ENCODE assay signal across 8 mouse cellular contexts in the genomic region with DNA sequence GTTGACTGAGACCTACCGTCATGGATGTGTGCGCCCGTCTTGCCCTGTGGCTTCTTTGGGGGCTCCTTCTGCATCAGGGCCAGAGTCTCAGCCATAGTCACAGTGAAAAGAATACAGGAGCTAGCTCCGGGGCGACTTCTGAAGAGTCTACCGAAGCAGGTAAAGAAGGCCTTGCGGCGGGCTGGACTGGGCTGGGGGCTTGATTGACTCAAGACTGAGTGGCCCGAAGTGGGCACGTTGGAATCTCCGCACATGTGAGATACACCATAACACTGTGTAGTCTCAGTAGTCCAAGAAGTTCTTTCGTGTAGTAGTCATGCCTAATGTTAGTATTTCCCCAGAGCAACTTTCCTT. TPM values are rescaled to one million over a fixed set of nuclear protein-coding genes. Genes with fewer than 3 reads are reported as not detected.
A peak's percentile ranks its signal among the peaks of the same experiment; 100 is the strongest.
DNase-seq lines count a peak whose midpoint lies in the region; ATAC-seq and TF ChIP-seq lines count a peak whose summit lies in the region.

No protein-coding gene starts in this region.

- H3K4me3 ChIP-seq in lung, embryonic 14.5 days (ENCODE audit: low read depth, low read length), result peak overlapping the region; percentile 79
- H3K4me3 ChIP-seq in embryonic facial prominence, embryonic 14.5 days (ENCODE audit: low read depth, low read length), result peak overlapping the region; percentile 87
- H3K4me3 ChIP-seq in intestine, embryonic 16.5 days (ENCODE audit: low read length), result peak overlapping the region; percentile 85
- peak overlapping the region; percentile 81 for H3K4me3 ChIP-seq in neural tube, embryonic 14.5 days (ENCODE audit: low read depth, low read length)

- H3K27me3 ChIP-seq in lung, embryonic 14.5 days (ENCODE audit: insufficient read depth, low read length), result no peaks in the 10 kb centered on the region
- H3K27me3 ChIP-seq in embryonic facial prominence, embryonic 14.5 days (replicated peaks; ENCODE audit: control insufficient read depth, insufficient read depth, low read length), result no peaks in the 10 kb centered on the region
- no peaks in the 10 kb centered on the region for H3K27me3 ChIP-seq in intestine, embryonic 16.5 days (replicated peaks; ENCODE audit: control insufficient read depth, insufficient read depth, low read length)
- peaks cover 9% of the 10 kb centered on the region; the same call in 1 of the 2 replicates for H3K27me3 ChIP-seq in neural tube, embryonic 14.5 days (ENCODE audit: control insufficient read depth, insufficient read depth, low read length)

- no peaks in the 10 kb centered on the region for H3K9me3 ChIP-seq in lung, embryonic 14.5 days (ENCODE audit: low read depth, low read length)
- no peaks in the 10 kb centered on the region for H3K9me3 ChIP-seq in embryonic facial prominence, embryonic 14.5 days (ENCODE audit: control insufficient read depth, low read length)
- no peaks in the 10 kb centered on the region for H3K9me3 ChIP-seq in intestine, embryonic 16.5 days (ENCODE audit: control insufficient read depth, low read length)
- H3K9me3 ChIP-seq in neural tube, embryonic 14.5 days (ENCODE audit: control insufficient read depth, low read length), result no peaks in the 10 kb centered on the region

- WGBS in lung, embryonic 14.5 days, result 9% methylated on average over 12 of the region's 12 CpGs
- 10% methylated on average over 12 of the region's 12 CpGs for WGBS in embryonic facial prominence, embryonic 14.5 days
- 6% methylated on average over 12 of the region's 12 CpGs for WGBS in intestine, embryonic 16.5 days
- 5% methylated on average over 12 of the region's 12 CpGs for WGBS in neural tube, embryonic 14.5 days

- ATAC-seq in lung, embryonic 14.5 days (ENCODE audit: insufficient read depth), result no peak
- no peak for ATAC-seq in embryonic facial prominence, embryonic 14.5 days (ENCODE audit: low read depth)
- no peak; the same call in none of the 2 replicates for ATAC-seq in intestine, embryonic 16.5 days
- no peak; the same call in 1 of the 2 replicates for ATAC-seq in neural tube, embryonic 14.5 days (ENCODE audit: low read depth)
- no peak for ATAC-seq in inflammation-experienced regulatory T-cells, adult 6 months

- no peak for DNase-seq in lung, embryonic 14.5 days
- no peak for DNase-seq in lung, postnatal 14 days
- DNase-seq in embryonic facial prominence, embryonic 14.5 days (ENCODE audit: low spot score), result no peak
- no peak for DNase-seq in layer of hippocampus, adult 9-10 months (ENCODE audit: low spot score)
- no peak for DNase-seq in embryo, embryonic 10.5 days (ENCODE audit: low spot score)

- H3K9ac ChIP-seq in lung, embryonic 14.5 days, result peak overlapping the region; percentile 71
- H3K9ac ChIP-seq in embryonic facial prominence, embryonic 14.5 days (ENCODE audit: low read depth, low read length), result peak overlapping the region; percentile 73
- peak overlapping the region; percentile 79 for H3K9ac ChIP-seq in intestine, embryonic 16.5 days (ENCODE audit: low read depth, low read length)
- peak overlapping the region; percentile 66 for H3K9ac ChIP-seq in neural tube, embryonic 14.5 days (replicated peaks; ENCODE audit: low read depth, low read length)

- no peaks in the 10 kb centered on the region for H3K4me1 ChIP-seq in lung, embryonic 14.5 days (ENCODE audit: insufficient read depth)
- H3K4me1 ChIP-seq in embryonic facial prominence, embryonic 14.5 days (ENCODE audit: control insufficient read depth, insufficient read depth, low read length), result peaks cover 26% of the 10 kb centered on the region
- H3K4me1 ChIP-seq in intestine, embryonic 16.5 days (ENCODE audit: control insufficient read depth, insufficient read depth, low read length), result peaks cover 12% of the 10 kb centered on the region
- 0 out of 2 replicates have a peak, but pooled peaks cover 6% of the 10 kb centered on the region for H3K4me1 ChIP-seq in neural tube, embryonic 14.5 days (ENCODE audit: control insufficient read depth, insufficient read depth, low read length)

- no peak for TF ChIP-seq CTCF in lung, embryonic 14.5 days (IDR thresholded peaks at IDR 0.05; ENCODE audit: low read depth)

- H3K4me2 ChIP-seq in lung, embryonic 14.5 days, result peak overlapping the region; percentile 95
- peak overlapping the region; percentile 91 for H3K4me2 ChIP-seq in embryonic facial prominence, embryonic 14.5 days (ENCODE audit: low read depth, low read length)
- peak overlapping the region; percentile 73 for H3K4me2 ChIP-seq in intestine, embryonic 16.5 days (ENCODE audit: low read depth, low read length)
- H3K4me2 ChIP-seq in neural tube, embryonic 14.5 days (ENCODE audit: low read depth, low read length), result peak overlapping the region; percentile 95

- H3K36me3 ChIP-seq in lung, embryonic 14.5 days (ENCODE audit: insufficient read depth), result no peaks in the 10 kb centered on the region
- no peaks in the 10 kb centered on the region for H3K36me3 ChIP-seq in embryonic facial prominence, embryonic 14.5 days (ENCODE audit: control insufficient read depth, insufficient read depth, low read length)
- no peaks in the 10 kb centered on the region for H3K36me3 ChIP-seq in intestine, embryonic 16.5 days (ENCODE audit: control insufficient read depth, insufficient read depth, low read length)
- H3K36me3 ChIP-seq in neural tube, embryonic 14.5 days (ENCODE audit: control insufficient read depth, insufficient read depth, low read length), result no peaks in the 10 kb centered on the region

- H3K27ac ChIP-seq in lung, embryonic 14.5 days (ENCODE audit: low read depth), result no peak overlapping the region
- no peak overlapping the region for H3K27ac ChIP-seq in embryonic facial prominence, embryonic 14.5 days (replicated peaks; ENCODE audit: low read depth, low read length)
- H3K27ac ChIP-seq in intestine, embryonic 16.5 days (ENCODE audit: low read length), result no peak overlapping the region
- no peak overlapping the region for H3K27ac ChIP-seq in neural tube, embryonic 14.5 days (ENCODE audit: low read depth, low read length)

RNA-seq across cellular contexts. Expression of gene Stim1, which starts 0.8 kb away (rescaled TPM):
- 15.9 and 16.3 TPM in 2 replicates for polyA plus RNA-seq in lung, embryonic 14.5 days (2014; fragmentation: Nextera tagmentation; extraction: Ambion mirVana)
- polyA plus RNA-seq in embryonic facial prominence, embryonic 14.5 days (2014; fragmentation: Nextera tagmentation; extraction: Ambion mirVana), result 36.4 TPM in 2 replicates
- 20.9 and 21.1 TPM in 2 replicates for polyA plus RNA-seq in intestine, embryonic 16.5 days (2015; fragmentation: Nextera tagmentation; extraction: Ambion mirVana)
- polyA plus RNA-seq in neural tube, embryonic 14.5 days (2014; fragmentation: Nextera tagmentation; extraction: Ambion mirVana), result 12.1 and 17.5 TPM in 2 replicates
- polyA plus RNA-seq in inflammation-experienced regulatory T-cells, adult 6 months (2017; shearing (Covaris generic)), result 10 to 100 TPM; 46.3 to 50.9 (median 48.2) TPM

RNA-seq across cellular contexts. Expression of gene Rhog, which starts 12.5 kb away (rescaled TPM):
- polyA plus RNA-seq in lung, embryonic 14.5 days (2014; fragmentation: Nextera tagmentation; extraction: Ambion mirVana), result 68.4 and 71.9 TPM in 2 replicates
- polyA plus RNA-seq in embryonic facial prominence, embryonic 14.5 days (2014; fragmentation: Nextera tagmentation; extraction: Ambion mirVana), result 66.6 and 68.0 TPM in 2 replicates
- 69.4 and 71.3 TPM in 2 replicates for polyA plus RNA-seq in intestine, embryonic 16.5 days (2015; fragmentation: Nextera tagmentation; extraction: Ambion mirVana)
- polyA plus RNA-seq in neural tube, embryonic 14.5 days (2014; fragmentation: Nextera tagmentation; extraction: Ambion mirVana), result 11.4 and 19.4 TPM in 2 replicates
- 100 to 1,000 TPM; 135 to 199 (median 174) TPM for polyA plus RNA-seq in inflammation-experienced regulatory T-cells, adult 6 months (2017; shearing (Covaris generic))

RNA-seq across cellular contexts. Expression of gene Pgap2, which starts 58.4 kb away (rescaled TPM):
- polyA plus RNA-seq in lung, embryonic 14.5 days (2014; fragmentation: Nextera tagmentation; extraction: Ambion mirVana), result 77.9 and 80.4 TPM in 2 replicates
- 80.8 and 81.1 TPM in 2 replicates for polyA plus RNA-seq in embryonic facial prominence, embryonic 14.5 days (2014; fragmentation: Nextera tagmentation; extraction: Ambion mirVana)
- polyA plus RNA-seq in intestine, embryonic 16.5 days (2015; fragmentation: Nextera tagmentation; extraction: Ambion mirVana), result 121 and 126 TPM in 2 replicates
- polyA plus RNA-seq in neural tube, embryonic 14.5 days (2014; fragmentation: Nextera tagmentation; extraction: Ambion mirVana), result 57.4 and 59.2 TPM in 2 replicates
- 10 to 100 TPM; 46.4 to 51.1 (median 47.1) TPM for polyA plus RNA-seq in inflammation-experienced regulatory T-cells, adult 6 months (2017; shearing (Covaris generic))

RNA-seq across cellular contexts. Expression of gene Nup98, which starts 58.4 kb away (rescaled TPM):
- polyA plus RNA-seq in lung, embryonic 14.5 days (2014; fragmentation: Nextera tagmentation; extraction: Ambion mirVana), result 50.2 and 50.7 TPM in 2 replicates
- 35.9 and 37.5 TPM in 2 replicates for polyA plus RNA-seq in embryonic facial prominence, embryonic 14.5 days (2014; fragmentation: Nextera tagmentation; extraction: Ambion mirVana)
- polyA plus RNA-seq in intestine, embryonic 16.5 days (2015; fragmentation: Nextera tagmentation; extraction: Ambion mirVana), result 27.5 and 27.9 TPM in 2 replicates
- 26.8 and 29.0 TPM in 2 replicates for polyA plus RNA-seq in neural tube, embryonic 14.5 days (2014; fragmentation: Nextera tagmentation; extraction: Ambion mirVana)
- polyA plus RNA-seq in inflammation-experienced regulatory T-cells, adult 6 months (2017; shearing (Covaris generic)), result 10 to 100 TPM; 34.1 to 42.1 (median 39.1) TPM
